Mouse (Mus musculus) T-helper 1 cell (primary cell): ENCODE measurements around the gene Ctsh.
"Not testable (repeated sequence)": the region's sequence is repeated elsewhere in the genome, so short reads cannot be mapped to it uniquely, and the experiment has no call there.

Source experiments
- in situ Hi-C: fragments of 300-600 bp; cut with MboI, MseI; formaldehyde crosslinking; loops from one replicate; pipeline ENCODE4 v1.15.1; 2025; ENCODE audit warnings: high pct_unique_total_duplicates

Ctsh gene

DNA sequence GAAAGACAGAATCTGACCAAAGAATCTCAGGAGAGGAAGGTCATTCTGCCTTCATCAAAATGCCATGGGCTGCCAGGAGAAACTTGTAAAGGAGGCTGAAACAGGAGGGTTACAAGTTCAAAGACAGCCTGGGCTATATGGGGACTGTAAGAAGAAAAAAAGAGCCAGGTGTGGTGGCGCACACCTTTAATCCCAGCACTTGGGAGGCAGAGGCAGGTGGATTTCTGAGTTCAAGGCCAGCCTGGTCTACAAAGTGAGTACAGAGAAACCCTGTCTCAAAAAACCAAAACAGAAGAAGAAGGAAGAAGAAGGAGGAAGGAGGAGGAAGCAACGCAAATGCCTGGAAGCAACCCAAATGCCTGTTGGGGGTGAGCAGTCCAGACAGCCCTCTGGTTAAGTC, at the start of gene Ctsh:
TSS of gene Ctsh (plus strand) at position 301 of the 400 bp plus-strand sequence.
- in situ Hi-C loops = no loop called here

DNA sequence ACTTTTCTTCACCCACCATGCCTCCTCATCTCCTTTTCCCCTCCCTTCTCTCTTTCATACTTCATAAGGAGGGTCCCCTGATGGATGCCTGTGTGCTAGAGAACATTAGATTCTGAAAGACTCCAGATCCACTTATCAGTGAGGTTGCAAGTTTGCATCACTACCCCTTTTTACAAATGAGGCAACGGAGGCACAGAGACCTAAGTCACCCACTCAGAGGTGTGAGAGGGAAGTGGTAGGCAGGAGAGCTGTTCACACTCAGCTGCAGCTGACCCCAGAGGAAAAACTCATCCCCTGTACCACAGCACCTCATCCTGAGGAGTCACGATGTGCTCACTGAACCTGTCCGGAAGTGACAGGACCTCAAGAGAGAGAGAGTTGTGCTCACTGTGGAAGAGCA, 47.5 kb upstream of the Ctsh start:
- in situ Hi-C loops = no loop called here

DNA sequence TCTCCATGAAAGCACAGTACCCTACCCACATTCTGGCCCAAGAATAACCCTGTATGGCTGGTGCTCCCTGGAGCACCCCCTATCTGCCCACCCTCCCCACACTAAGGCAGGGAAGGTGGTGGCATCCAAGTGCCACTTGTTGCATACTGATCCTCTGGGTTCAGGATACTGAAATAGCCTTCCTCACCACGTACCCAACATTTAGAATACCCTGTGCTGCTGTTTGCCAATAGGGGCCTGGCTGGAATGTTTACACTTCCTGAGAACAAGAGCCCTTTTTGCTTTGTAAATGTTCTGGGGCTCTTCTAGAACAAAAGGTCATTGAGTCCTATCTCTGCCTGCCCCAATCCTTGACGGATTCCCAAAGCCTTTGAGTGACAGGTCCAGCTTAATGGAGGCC, 46.9 kb upstream of the Ctsh start:
- in situ Hi-C loops = no loop called here

DNA sequence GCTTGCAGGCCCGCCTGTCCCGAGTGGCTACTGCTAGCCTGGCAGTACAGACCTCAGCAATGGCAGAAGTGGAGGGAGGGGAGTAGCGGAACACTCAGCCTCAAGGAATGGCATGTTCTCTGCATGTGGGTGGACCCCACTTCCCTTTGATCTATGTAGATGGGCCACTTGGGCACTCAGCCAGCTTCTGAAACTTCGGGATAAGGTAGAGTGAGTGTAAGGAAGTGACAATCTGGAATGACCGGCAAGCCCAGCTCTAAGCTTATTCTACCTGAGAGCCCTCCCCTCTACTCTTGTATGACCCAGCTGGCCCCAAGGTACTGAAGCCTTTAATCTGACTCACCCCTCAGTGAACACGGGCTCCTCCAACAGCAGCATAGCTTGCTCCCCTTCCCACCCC, 45.8 kb upstream of the Ctsh start:
- in situ Hi-C loops = no loop called here

DNA sequence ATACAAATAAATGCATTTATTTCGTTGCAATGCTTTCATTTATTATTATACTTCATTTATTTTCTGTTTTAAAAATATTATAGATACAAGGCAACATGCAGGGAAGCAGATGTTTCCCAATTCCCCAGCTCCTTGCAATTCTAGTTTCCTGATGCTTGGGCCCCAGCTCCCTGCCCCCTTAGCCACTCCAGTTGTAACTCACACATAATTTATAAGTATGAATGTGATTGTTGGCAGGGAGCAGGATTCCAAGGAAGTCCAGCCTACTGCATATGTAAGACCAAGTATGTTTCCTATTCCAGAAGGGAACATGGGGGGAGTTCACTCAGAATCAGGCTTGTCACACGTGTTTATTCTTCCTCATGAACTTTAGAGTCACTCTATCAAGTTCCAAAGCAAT, 42.1 kb upstream of the Ctsh start:
- in situ Hi-C loops = no loop called here

DNA sequence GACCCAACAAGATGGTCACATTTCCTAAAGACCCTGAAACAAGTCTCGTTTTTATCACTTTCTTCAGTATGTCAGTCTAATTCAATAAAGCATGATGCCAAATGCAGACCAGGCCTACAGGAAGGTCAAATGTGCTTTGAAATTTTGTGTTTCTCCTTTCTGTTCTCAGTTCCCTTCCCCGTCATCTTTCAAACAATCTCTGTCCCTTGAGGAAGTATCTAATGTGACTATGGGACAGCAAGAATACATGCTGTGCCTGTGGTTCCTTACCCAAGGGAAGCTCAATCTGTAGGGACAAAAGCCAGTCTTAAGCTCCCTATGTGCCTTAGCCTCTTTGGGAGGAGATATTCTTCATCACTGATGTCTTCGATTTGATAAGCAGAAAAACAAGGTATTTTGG, 39.3 kb upstream of the Ctsh start:
- in situ Hi-C loops = no loop called here

DNA sequence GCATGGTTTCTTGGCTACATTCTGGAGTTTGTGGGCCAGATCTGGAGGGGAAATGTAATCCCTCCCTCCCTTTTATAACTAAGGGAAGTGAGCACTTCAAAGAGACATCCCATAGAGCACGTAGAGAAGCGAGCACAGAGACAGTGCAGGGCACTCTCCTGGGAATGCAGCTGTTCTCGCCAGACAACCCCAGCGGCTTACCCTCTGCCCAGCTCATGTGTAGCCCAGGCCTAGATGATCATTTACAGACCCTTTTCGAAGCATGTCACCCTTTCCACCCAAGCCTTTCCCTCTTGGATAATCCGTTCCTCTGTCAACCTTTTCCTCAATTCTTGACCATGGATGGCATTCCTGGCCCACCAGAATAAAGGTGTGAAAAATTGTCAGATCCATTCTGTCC, 37.7 kb upstream of the Ctsh start:
- in situ Hi-C loops = no loop called here

DNA sequence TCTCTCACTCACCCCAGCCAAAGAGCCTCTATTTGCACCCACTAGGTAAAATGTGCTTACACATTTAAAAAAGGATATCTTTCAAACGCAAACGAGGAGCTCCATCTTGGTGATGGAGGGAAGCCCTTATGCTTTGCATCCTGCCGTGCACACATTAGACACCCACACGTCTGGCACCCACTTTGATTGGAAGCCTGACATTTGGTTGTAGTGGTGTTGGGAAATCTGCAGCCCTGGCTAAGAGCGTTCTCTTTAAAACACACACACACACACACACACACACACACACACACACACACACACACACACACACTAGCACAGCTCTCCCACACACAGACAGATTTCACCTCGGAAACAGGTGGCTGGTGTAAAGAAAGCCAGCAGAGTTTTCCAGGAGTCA, 33.1 kb upstream of the Ctsh start:
- in situ Hi-C loops = no loop called here

DNA sequence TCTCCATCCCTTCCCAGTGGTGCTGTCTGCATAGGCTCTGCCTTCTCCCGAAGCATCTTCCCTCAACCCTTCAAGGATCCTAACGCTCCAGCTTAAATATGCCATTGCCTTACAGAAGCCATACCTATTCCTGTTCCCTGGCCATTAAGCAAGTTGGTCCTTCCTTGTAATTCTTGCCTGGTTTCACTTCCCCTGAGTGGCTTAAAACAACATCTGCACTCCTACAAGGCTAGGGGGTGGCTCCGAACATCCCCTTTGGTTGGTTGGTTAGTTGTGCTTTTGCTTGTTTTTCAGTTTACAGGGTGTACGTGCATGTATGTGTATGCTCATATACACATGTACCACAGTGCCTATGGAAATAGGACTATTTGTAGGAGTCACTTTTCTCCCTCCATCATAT, 32.5 kb upstream of the Ctsh start:
- in situ Hi-C loops = no loop called here

DNA sequence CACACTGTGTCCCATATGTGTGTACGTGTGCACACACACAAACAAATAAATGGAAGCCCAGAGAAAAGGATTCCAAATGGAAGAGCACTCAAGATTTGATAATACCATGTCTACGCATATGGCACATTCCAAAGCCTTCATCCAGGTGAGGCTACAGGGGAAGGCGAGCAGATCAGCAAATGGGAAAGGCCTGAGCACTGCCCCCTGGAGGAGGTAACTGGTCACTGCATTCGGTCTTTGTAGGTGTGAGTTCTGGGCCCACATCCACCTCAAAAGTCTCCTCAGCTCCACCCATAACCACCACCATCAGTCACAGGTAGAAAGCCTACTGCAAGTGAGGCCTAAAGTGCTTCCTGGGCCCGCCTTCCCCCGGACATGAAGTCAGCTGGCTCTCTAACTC, 26.2 kb upstream of the Ctsh start:
- in situ Hi-C loops = no loop called here

DNA sequence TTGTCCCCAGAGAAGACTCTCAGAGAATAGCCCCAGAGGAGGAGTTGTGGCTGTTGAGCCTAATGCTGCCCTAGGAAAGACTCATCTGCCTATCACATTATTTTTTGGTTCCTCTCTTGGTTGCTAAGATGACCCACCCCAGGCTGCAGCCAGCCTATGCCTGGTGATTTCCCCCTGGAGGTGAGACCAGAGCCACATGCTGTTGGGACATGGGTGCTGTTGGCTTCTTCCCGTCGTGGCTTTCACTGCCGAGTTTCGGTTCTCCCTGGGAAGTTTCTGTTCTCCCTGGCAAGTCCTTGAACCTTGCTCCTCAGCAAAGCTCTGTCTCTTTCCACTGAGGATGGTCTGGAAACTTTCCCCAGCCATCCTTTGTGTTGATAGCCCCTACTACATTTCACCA, 20.0 kb upstream of the Ctsh start:
- in situ Hi-C loops = no loop called here

DNA sequence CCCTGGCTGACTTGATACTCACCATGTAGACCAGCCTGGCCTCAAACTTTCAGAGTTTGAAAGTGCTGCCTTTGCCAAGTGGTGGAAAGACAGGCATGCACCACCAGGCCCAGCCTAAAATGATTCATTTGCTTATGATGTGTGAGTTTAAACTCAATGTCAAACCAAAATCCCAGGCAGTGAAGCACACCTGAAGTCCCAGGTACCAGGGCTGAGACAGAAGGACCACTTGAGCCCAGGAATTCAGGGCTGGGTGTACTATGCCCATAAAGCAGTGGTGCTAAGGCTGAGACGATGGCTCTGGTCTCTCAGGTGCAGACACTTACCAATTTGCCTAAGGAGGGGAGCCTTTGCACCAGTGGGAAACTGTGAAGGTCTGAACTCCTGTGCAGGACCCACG, 18.8 kb upstream of the Ctsh start:
- in situ Hi-C loops = no loop called here

DNA sequence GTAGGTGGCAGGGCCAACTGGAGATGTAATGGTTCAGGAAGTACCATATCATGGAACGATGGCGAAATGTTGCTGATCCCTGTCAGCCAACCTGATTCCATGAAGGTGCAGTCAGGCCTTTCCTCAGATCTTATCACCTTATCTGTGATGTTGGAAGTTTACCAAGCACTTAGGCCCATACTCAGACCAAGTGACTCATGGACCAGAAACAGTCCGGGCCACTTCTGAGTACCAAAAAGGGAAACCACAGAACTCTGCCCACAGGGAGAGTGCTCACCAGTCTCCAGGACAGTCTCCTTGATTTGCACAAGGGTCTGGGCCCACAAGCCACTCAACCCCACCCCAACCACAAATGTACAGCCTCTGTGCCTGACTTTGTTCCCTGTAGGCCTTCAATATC, 18.2 kb upstream of the Ctsh start:
- in situ Hi-C loops = no loop called here

DNA sequence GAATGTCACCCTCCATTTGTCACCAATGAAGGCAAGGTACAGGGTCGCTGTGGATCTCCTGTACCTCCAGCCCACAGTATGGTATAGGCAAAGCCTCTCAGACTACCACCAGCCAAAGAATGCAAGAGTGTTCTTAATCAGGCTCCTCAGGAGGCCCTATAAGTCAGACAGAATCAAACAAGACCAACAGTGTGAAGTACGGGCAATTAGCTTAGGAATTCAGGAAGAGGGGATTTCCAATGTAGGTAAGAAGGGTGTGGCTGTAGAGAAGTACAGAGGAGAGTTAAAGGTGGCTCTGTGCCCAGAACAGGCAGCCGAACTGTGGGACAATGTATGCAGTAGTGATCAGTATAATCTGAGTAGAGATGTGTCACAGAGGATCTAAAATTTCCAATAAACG, 17.6 kb upstream of the Ctsh start:
- in situ Hi-C loops = no loop called here

DNA sequence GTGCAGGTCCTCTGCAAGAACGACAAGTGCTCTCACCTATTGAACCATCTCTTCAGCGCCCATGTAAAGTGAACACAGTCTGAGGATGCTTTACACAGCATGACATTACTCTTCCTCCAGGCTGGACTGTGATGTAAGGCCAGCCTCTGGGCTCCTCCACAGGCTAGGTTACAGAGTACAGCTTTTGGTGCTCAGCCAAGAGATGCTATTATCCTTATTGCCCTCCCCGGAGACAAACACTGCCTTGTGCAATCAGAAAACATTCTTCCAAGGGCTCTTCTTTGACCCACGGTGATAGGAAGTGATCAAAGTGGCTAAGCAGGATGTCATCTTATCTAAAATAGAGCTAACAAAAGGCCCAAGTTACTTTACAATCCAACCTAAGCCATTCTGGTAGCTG, 15.4 kb upstream of the Ctsh start:
- in situ Hi-C loops = no loop called here

DNA sequence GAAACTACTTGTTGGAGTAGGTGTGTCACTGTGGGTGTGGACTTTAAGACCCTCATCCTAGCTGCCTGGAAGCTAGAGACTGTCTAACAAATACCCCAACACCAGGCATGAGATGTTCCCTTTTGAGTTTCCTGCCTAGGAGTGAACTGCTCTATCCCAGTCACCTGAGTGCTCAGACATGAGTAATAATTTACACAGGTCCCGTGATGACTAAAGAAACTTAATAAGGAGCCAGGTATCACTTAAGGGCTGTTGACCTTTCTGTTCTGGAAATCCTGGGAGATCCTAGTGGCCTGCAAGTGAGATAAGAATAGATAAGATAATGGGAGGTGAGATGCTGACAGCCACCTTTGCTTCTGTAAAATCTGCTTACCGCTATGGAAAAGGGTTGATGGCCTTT, 13.0 kb upstream of the Ctsh start:
- in situ Hi-C loops = no loop called here

DNA sequence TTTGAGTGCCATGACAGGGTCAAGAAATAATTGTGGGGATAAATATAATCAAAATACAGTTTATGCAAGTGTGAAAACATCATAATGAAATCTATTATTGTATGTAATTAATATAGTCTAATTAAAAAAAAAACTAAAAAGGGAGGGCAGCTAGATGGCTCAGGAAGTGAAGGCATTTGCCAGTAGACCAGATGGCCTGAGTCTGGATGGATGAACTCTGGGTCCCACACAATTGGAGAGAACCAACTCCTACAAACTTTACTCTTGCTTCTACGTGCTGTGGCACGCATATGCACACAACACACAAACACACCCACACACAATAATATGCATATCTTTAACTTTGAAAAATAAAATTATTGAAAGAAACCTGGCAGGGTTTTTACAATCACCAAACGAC, 12.4 kb upstream of the Ctsh start:
- in situ Hi-C loops = no loop called here

DNA sequence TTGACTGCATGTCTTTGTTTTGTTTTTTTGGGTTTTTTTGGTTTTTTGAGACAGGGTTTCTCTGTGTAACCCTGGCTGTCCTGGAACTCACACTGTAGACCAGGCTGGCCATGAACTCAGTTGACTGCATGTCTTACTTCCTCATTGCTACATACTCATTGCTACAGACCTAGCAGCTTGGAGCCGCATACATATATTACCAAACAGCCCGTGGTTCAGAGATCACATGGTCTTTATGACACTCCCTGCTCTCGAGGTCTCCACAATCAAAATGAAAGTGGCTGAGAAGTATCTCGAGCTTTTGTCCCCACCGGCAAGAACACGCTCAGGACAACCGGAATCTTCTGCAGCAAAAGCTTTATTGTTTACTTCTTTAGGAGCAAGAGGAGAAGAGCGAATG, 11.0 kb upstream of the Ctsh start:
- in situ Hi-C loops = not testable (repeated sequence)

DNA sequence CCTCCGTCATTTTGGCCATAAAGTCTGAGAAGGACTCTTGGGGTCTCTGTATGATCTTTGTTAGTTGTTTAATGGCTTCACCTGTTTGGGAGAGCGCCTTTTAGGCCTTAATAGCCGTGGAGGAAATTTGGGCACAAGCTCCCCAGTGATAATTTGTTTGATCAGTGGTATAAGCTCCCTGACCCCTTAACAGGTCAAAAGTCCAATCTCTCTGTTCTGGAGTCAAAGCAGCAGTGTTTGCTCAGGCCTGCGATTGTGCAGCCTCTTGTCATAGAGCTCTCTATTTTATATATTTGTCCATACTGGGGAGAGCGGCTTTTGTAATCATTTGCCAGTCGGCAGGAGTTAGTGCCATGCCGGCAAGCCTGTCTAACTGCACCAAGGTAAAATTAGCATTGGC, 8.8 kb upstream of the Ctsh start:
- in situ Hi-C loops = no loop called here

DNA sequence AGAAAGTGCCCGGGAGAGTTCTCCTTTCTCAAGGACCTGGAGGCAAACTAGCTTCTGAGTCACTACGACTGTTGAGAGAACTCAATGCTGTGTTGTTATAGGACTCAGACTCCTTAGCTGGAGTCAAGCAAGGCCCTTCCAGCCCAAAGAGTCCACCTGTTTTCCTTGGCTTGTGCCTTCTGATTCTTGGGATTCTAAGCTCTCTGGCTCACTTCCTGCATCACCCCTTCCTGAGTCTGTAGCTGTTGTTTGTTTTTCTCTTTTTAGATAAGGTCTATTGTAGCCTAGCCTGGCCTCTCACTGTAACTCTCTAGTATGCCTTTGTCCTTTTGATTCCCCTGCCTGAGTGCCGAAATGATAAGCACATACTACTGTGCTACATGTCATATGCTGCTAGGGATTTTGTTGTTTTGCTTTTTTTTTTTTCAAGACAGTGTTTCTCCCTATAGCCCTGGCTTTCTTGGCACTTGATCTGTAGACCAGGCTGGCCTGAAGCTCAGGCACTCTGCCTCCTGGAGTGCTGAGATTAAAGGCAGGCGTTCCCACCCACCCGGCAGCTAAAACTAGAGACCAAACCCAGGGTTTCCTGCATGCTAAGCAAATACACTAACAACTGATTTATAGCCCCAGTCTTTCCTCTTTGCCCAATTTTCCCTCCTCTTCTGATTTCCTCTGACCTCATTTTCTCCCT, 5.9 kb upstream of the Ctsh start:
- in situ Hi-C loops = no loop called here

DNA sequence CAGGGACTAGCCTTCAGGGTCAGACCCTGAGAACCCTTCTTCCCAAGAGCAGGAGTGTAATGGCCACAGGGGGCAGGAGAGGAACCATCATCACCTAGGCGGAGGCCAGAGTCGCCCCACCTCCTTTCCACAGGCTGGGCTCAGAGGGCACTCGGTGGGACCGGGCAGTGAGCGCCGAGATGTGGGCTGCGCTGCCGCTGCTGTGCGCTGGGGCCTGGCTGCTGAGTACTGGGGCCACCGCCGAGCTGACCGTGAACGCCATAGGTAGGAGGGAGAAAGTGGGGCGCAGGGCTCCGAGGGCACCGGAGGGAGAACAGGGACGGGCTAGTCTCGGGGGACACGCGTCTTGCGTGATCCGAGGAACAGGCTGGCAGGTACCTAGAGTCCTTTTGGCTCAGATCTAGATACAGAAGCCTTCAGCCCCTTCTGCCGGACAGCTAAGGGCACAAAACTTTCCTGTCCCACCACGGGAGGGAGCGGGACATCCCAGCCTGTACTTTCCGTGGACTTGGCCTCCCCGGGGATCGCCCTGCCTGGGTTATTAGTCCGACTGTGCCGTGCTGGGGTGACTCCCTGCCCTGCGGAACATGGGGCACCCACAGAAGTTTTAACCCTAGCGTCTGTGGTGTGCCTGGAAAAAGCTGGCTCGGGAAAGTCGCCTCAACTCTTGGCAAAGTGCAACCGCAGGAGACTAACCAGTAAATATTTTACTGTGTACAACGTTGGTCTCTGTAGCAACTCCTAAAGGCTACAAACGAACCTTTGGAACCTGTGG, 606 bp downstream of the Ctsh start:
- in situ Hi-C loops = no loop called here

DNA sequence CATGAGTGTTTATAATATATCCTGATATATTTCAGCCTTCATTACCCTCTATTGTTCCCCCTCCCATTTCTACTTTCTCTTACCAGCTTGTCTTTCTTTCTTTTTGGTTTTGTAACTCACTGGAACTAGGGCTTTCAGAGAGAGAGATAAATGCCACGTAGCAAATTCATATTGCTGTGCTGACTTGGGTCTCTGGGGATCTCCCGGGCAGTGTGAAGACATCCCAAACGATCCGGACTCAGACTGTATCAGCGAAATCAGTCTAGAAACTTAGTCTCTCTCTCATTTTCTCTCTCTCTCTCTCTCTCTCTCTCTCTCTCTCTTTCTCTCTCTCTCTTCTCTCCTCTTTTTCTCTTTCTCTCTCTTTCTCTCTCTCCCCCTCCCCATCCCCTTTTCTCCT, 1.5 kb downstream of the Ctsh start:
- in situ Hi-C loops = no loop called here

DNA sequence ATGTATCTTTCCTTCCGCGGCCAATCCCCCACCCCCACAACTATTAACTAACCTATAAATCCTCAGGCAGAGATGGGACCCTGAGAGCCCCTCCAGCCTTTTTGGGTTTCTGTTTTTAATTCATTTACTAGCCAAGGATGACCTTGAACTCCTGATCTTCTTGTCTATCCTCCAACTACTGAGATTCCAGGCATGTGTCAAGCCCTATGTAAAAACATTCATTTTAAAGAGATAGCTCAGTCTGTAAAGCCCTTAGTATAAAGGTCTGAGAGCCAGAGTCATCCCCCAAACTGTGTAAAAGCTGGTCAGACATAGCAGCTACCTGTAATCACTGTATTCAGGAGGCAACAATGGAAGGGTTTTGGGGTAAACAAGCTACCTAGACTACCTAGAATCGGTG, 2.0 kb downstream of the Ctsh start:
- in situ Hi-C loops = no loop called here

DNA sequence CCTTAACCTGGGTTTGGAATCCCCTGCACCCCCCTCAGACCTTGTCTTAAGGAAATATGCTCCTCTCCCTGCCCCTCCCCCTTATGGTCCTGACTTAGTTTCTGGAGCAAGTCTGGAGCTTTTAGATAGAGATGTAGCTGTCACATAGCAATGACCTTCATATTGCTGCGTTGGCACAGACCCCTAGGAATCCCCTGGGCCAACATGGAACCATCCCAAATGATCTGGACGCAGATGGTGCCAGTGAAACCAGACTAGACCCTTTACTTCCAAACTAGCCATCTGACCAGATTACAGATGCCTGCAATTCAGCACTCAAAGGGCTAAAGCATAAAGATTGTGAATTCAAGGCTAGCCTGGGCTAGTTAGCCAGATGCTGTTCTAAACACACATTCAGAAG, 2.8 kb downstream of the Ctsh start:
- in situ Hi-C loops = no loop called here
